Mouse (Mus musculus) ES-Bruce4 (cell line): ENCODE measurements at regions not wholly inside any gene's neighbourhood (a gene's known extent, or its start where the extent isn't known, plus 50 kb on each side); places are given as distances from the start of the nearest gene placed in this dataset.

Source experiments
- CTCF ChIP-seq: IDR thresholded peaks from one replicate; pipeline ENCODE4 v1.8.1; 2011; ENCODE audit warnings: low read depth, low read length
- EP300 ChIP-seq: IDR thresholded peaks from 2 replicates; pipeline ENCODE4 v1.6.1; 2011; ENCODE audit warnings: low read depth, low read length; ENCODE audit not compliant: insufficient read depth
- POLR2A ChIP-seq: IDR thresholded peaks from one replicate; pipeline ENCODE4 v1.8.1; 2011; ENCODE audit warnings: low read length; ENCODE audit not compliant: insufficient read depth

DNA sequence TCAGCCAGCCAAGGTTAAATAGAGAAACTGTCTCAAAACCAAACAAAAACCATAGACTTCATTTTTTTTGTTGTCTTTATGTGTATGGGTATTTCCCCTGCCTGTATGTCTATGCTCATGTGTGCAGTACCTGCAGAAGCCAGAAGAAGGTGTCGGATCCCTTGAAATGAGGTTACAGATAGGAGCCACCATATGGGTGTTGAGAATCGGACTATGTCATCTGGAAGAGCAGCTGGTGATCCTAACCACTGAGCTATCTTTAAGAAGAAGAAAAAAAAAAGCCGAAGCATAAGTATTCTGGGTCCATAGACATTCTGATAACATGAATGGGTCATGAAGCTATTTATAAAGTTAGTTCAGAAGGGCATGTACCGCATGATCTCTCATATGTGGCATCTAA lies 107.2 kb upstream of the Tmem164 start:
- TF ChIP-seq CTCF (no peak), EP300 (no peak), POLR2A (no peak)
